Mouse (Mus musculus): ENCODE results near the gene Tacc3.

DNA sequence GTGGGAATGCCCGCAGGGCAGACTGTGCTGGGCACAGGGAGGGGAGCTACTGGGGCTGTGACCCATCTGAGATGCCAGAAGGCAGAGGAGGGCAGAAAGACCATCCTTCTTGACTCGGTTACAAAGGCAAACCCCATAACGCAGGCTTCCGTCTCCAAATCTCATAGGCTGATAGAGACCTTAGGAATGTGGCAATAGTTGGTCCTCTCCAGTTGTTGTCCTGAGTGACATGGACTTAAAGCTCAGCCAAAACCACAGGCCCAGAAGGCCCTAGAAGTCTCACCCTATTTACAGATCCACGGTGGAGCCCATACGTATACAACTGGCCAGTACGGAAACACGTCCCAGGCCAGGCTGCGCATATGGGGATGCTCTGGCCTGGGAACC lies 36.5 kb downstream of the Tacc3 start:
- TF ChIP-seq CTCF (IDR thresholded peaks at IDR 0.05; ENCODE audit: extremely low read depth, insufficient read length, insufficient replicate concordance, low read depth, low read length) (no peak), POLR2A (IDR thresholded peaks at IDR 0.05; ENCODE audit: low read depth, low read length) (no peak)
